ENCODE assay signal across 28 mouse cellular contexts in the genomic region with DNA sequence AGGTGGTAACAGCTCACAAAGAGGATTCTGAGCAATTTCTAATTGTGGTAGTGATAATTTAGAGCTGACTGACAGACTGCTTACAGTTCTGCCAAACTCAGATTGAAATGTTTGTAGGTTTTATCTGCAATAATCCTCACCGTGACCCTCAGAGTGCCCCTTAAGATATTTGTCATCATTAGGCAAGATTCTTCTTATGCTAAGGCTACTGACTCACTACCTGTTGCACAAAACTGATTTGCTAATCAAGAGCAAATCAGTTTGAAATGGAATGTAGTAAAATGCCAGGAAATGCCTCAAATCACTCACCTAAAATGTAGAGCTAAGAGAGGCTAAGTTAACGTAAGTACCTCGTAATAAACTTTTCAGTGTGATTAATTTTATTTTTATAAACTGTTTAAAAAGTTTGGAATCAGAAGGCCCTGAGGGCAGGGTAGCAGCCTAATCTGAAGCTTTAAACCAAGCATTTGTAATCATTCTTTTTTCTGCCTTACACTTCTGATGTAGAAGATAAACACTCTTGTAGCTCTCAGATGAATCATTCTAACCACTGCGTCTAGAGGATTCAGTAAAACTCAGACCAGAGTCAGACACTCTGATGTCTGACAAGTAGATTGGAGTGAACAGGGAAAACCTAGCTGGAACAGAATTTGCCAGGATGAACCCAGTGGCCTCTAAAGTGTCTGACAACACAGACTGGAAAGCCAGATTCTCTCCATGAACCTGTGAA.
DNase-seq lines count a peak whose midpoint lies in the region; ATAC-seq lines count a peak whose summit lies in the region.
"Had no signal": no experiment of that assay in that cellular context is flagged by ENCODE, and none has a peak within 500 bp of the region (broad histone marks: within the 10 kb centered on the region; RNA-seq: fewer than 3 reads in every experiment).

No protein-coding gene starts in this region.

- H3K9ac ChIP-seq in hindbrain, embryonic 12.5 days = no peak overlapping the region
- H3K9ac ChIP-seq: embryonic facial prominence, embryonic 13.5 days; forebrain, embryonic 15.5 days; heart, embryonic 13.5 days; hindbrain, embryonic 15.5 days had no signal

- H3K27ac ChIP-seq in hindbrain, embryonic 12.5 days = no peak overlapping the region
- H3K27ac ChIP-seq: embryonic facial prominence, embryonic 10.5 days; embryonic facial prominence, embryonic 13.5 days; forebrain, embryonic 15.5 days; heart, adult 2 months; heart, embryonic 10.5 days; heart, embryonic 13.5 days; hindbrain, embryonic 15.5 days had no signal

- no peak overlapping the region for H3K4me3 ChIP-seq in hindbrain, embryonic 12.5 days
- H3K4me3 ChIP-seq: embryonic facial prominence, embryonic 10.5 days; embryonic facial prominence, embryonic 13.5 days; forebrain, embryonic 15.5 days; heart, adult 2 months; heart, embryonic 10.5 days; heart, embryonic 13.5 days; hindbrain, embryonic 15.5 days had no signal

- WGBS in hindbrain, embryonic 12.5 days = 92% methylated on average over 4 of the region's 4 CpGs

- H3K9me3 ChIP-seq in hindbrain, embryonic 12.5 days (replicated peaks) = no peaks in the 10 kb centered on the region
- H3K9me3 ChIP-seq: embryonic facial prominence, embryonic 10.5 days; embryonic facial prominence, embryonic 13.5 days; forebrain, embryonic 15.5 days; heart, embryonic 10.5 days; hindbrain, embryonic 15.5 days had no signal

- no peaks in the 10 kb centered on the region for H3K36me3 ChIP-seq in hindbrain, embryonic 12.5 days
- H3K36me3 ChIP-seq: embryonic facial prominence, embryonic 10.5 days; embryonic facial prominence, embryonic 13.5 days; forebrain, embryonic 15.5 days; G1E; heart, embryonic 10.5 days; heart, embryonic 13.5 days; hindbrain, embryonic 15.5 days had no signal

- no peaks in the 10 kb centered on the region for H3K4me1 ChIP-seq in hindbrain, embryonic 12.5 days
- H3K4me1 ChIP-seq: embryonic facial prominence, embryonic 10.5 days; embryonic facial prominence, embryonic 13.5 days; forebrain, embryonic 15.5 days; heart, embryonic 10.5 days; heart, embryonic 13.5 days; hindbrain, embryonic 15.5 days had no signal

- H3K27me3 ChIP-seq in hindbrain, embryonic 12.5 days = no peaks in the 10 kb centered on the region
- H3K27me3 ChIP-seq: CH12.LX; embryonic facial prominence, embryonic 13.5 days; forebrain, embryonic 15.5 days; heart, embryonic 13.5 days; hindbrain, embryonic 15.5 days had no signal

- H3K4me2 ChIP-seq in hindbrain, embryonic 12.5 days (replicated peaks) = no peak overlapping the region
- H3K4me2 ChIP-seq: embryonic facial prominence, embryonic 13.5 days; forebrain, embryonic 15.5 days; heart, embryonic 13.5 days; hindbrain, embryonic 15.5 days had no signal

- no peak for ATAC-seq in hindbrain, embryonic 12.5 days (ENCODE audit: low FRiP score)
- ATAC-seq: forebrain, embryonic 15.5 days; intestine, postnatal 0 days had no signal

- DNase-seq in adrenal gland, adult 2 months = peak; percentile 22
- DNase-seq in adrenal gland, postnatal 10 days = no peak
- DNase-seq in 416B (ENCODE audit: low read depth) (peak; percentile 76), NIH3T3 (ENCODE audit: low read depth) (peak; percentile 76)
- DNase-seq in fibroblast of lung, adult 2 months (ENCODE audit: low read depth) = peak; percentile 36
- DNase-seq in right cerebral cortex, postnatal 25 days = no peak
- no peak for DNase-seq in cerebellum, adult 9-11 months
- DNase-seq: adrenal gland, postnatal 36 days; cerebellum, adult 11 months; cerebellum, adult 2 months; cerebellum, postnatal 10 days; cerebellum, postnatal 36 days; embryo, embryonic 11 days; gastrocnemius, postnatal 25 days; heart, adult 2 months; heart, postnatal 14 days; heart, postnatal 4 days; kidney, adult 2 months had no signal

Comparison
In these comparisons a context has a peak if more than half of its experiments do, and no peak if none do; other contexts are left out.
1. DNase-seq: peak in adrenal gland, adult 2 months (single experiment), 416B (single experiment), NIH3T3 (single experiment) and fibroblast of lung, adult 2 months (single experiment); none in adrenal gland, postnatal 10 days (single experiment), right cerebral cortex, postnatal 25 days (single experiment) and cerebellum, adult 9-11 months (single experiment).